Mouse (Mus musculus) urinary bladder, postnatal 4 days (tissue): ENCODE data around the gene Ticrr.

ENCODE experiments used
- DNase-seq, 2 experiments: peaks; one replicate each; pipeline ENCODE4 v3.0.0; 2021 to 2022; ENCODE audit warnings: low spot score in 2 of 2

Gene Ticrr

GRCm38 (mm10) chr7:79744585-79744984 lies 84.6 kb downstream of the Ticrr start:
- no peak for DNase-seq

GRCm38 (mm10) chr7:79747659-79748058 lies 87.7 kb downstream of the Ticrr start:
- no peak for DNase-seq
